Comparison of ENCODE assay signal across 16 mouse cellular contexts in genomic region chr5:33828107-33828506, GRCm38 (mm10).
"Had no signal": no experiment of that assay in that cellular context is flagged by ENCODE, and none has a peak within 500 bp of the region (broad histone marks: within the 10 kb centered on the region; RNA-seq: fewer than 3 reads in every experiment).

No protein-coding gene starts in this region.

- ATAC-seq: hindbrain, embryonic 16.5 days; inflammation-experienced regulatory T-cells, adult 6 months; intestine, embryonic 15.5 days; intestine, postnatal 0 days had no signal

- DNase-seq: gastrocnemius, postnatal 14 days; gastrocnemius, postnatal 36 days; heart, adult 2 months; heart, postnatal 14 days; heart, postnatal 36 days; kidney, adult 18-20 months; kidney, adult 8-10 months; kidney, postnatal 10 days; kidney, postnatal 25 days; kidney, postnatal 4 days; liver; liver, embryonic 13.5 days had no signal
